Mouse (Mus musculus) Patski (cell line): ENCODE measurements around the gene Susd1. TPM values are rescaled to one million over a fixed set of nuclear protein-coding genes. Genes with fewer than 3 reads are reported as not detected.
A peak's percentile ranks its signal among the peaks of the same experiment; 100 is the strongest.

Experiments used
- ATAC-seq: fragments of 100-300 bp; one replicate; pipeline ENCODE4 v1.8.0; 2021
- CTCF ChIA-PET: fragments of 350-600 bp; sonication (Branson Sonifier 250); formaldehyde crosslinking; loops from one replicate; lab custom pipeline; 2022; ENCODE audit warnings: inconsistent platforms; lab: Charles Lee
- POLR2A ChIA-PET: fragments of 350-600 bp; sonication (Branson Sonifier 250); formaldehyde crosslinking; loops from one replicate; lab custom pipeline; 2022; ENCODE audit warnings: antibody characterized with exemption, inconsistent platforms; lab: Charles Lee
- DNase-seq: peaks from one replicate; pipeline ENCODE4 v3.0.0-alpha.2; 2011; ENCODE audit warnings: low read depth, low spot score
- H3K27me3 ChIP-seq: fragments of 371-371 bp; one replicate; pipeline ENCODE4 v1.5.1; 2021
- CTCF ChIP-seq: fragments of 100-300 bp; IDR thresholded peaks from one replicate; pipeline ENCODE4 v1.5.1; 2021
- in situ Hi-C: fragments of 300-500 bp; cut with MboI; formaldehyde crosslinking; loops from 3 replicates; pipeline ENCODE4 v1.11.1; 2018; ENCODE audit warnings: low pct_unique_long_range_greater_than_20kb, mixed read lengths
- polyA plus RNA-seq: library from polyadenylated mRNA; unstranded; gene quantifications from one replicate; pipeline ENCODE4 v1.2.3, GENCODE M21; 2021

The Susd1 gene
- polyA plus RNA-seq, 1 experiment from 2014 or later, result 2.1 TPM

- peak; percentile 84 for ATAC-seq
- ChIA-PET POLR2A (interaction anchor here (1.0 kb wide), 1 partner anchor 24 kb away, joined by 3 read pairs; no protein-coding TSS in a partner anchor), CTCF (interaction anchor here (1.2 to 1.5 kb wide), 2 partner anchors 17 to 121 kb away, joined by 3 read pairs; no protein-coding TSS in a partner anchor)
- in situ Hi-C loops, result no loop called here
- DNase-seq, result peak; percentile 89
- no peaks in the 10 kb centered on the region for H3K27me3 ChIP-seq
- no peak for TF ChIP-seq CTCF
These were observed 122.7 kb downstream of the Susd1 start for GRCm38 (mm10) chr4:59315553-59316405.

- POLR2A ChIA-PET, result no interaction called here
- ATAC-seq, result peak; percentile 54
- peak; percentile 68 for DNase-seq
- H3K27me3 ChIP-seq, result no peaks in the 10 kb centered on the region
- no peak for TF ChIP-seq CTCF
- CTCF ChIA-PET, result interaction anchor here (1.2 to 1.5 kb wide), 2 partner anchors 16 to 120 kb away, joined by 3 read pairs; no protein-coding TSS in a partner anchor
- in situ Hi-C loops, result no loop called here
These were observed 123.4 kb downstream of the Susd1 start for GRCm38 (mm10) chr4:59314939-59315552.

- in situ Hi-C loops, result no loop called here
- ChIA-PET CTCF (interaction anchor here (1.1 to 1.7 kb wide), 2 partner anchors 10 to 15 kb away, joined by 3 to 6 read pairs; no protein-coding TSS in a partner anchor), POLR2A (no interaction called here)
- H3K27me3 ChIP-seq, result no peaks in the 10 kb centered on the region
- no peak for ATAC-seq
- no peak for DNase-seq
- no peak for TF ChIP-seq CTCF
These were observed 125.5 kb downstream of the Susd1 start for GRCm38 (mm10) chr4:59312945-59313344.

GRCm38 (mm10) chr4:59310590-59310989, 127.8 kb downstream of the Susd1 start:
- ChIA-PET POLR2A (no interaction called here), CTCF (interaction anchor here (1.3 kb wide), 1 partner anchor 13 kb away, joined by 3 read pairs; no protein-coding TSS in a partner anchor)
- no peak for TF ChIP-seq CTCF
- DNase-seq, result no peak
- ATAC-seq, result no peak
- no peaks in the 10 kb centered on the region for H3K27me3 ChIP-seq
- in situ Hi-C loops, result no loop called here

- in situ Hi-C loops, result no loop called here
- POLR2A ChIA-PET, result no interaction called here
These were observed 130.4 kb downstream of the Susd1 start for GRCm38 (mm10) chr4:59307841-59308589.

GRCm38 (mm10) chr4:59302387-59302786, 136.0 kb downstream of the Susd1 start:
- ChIA-PET POLR2A (no interaction called here), CTCF (no interaction called here)
- H3K27me3 ChIP-seq, result no peaks in the 10 kb centered on the region
- in situ Hi-C loops, result no loop called here
- TF ChIP-seq CTCF, result no peak
- ATAC-seq, result no peak
- DNase-seq, result no peak

More at GRCm38 (mm10) chr4:59307841-59308589, 130.4 kb downstream of the Susd1 start:
- ATAC-seq (no peak), DNase-seq (no peak)
- no peak for TF ChIP-seq CTCF
- CTCF ChIA-PET, result interaction anchor here (0.7 kb wide), 1 partner anchor 28 kb away, joined by 3 read pairs; no protein-coding TSS in a partner anchor
- no peaks in the 10 kb centered on the region for H3K27me3 ChIP-seq

GRCm38 (mm10) chr4:59301025-59301815, 137.2 kb downstream of the Susd1 start:
- ATAC-seq (no peak), DNase-seq (no peak)
- CTCF ChIA-PET, result interaction anchor here (2.3 kb wide), 1 partner anchor 10 kb away, joined by 7 read pairs; no protein-coding TSS in a partner anchor
- TF ChIP-seq CTCF, result no peak
- H3K27me3 ChIP-seq, result no peaks in the 10 kb centered on the region
- in situ Hi-C loops, result no loop called here
- POLR2A ChIA-PET, result no interaction called here

- no peak for TF ChIP-seq CTCF
- no peak for ATAC-seq
- no peak for DNase-seq
- no peaks in the 10 kb centered on the region for H3K27me3 ChIP-seq
- CTCF ChIA-PET, result interaction anchor here (1.1 to 2.3 kb wide), 4 partner anchors 8 to 20 kb away, joined by 3 to 7 read pairs (median 3); no protein-coding TSS in a partner anchor
- in situ Hi-C loops, result no loop called here
- POLR2A ChIA-PET, result interaction anchor here (0.7 kb wide), 1 partner anchor 32 kb away, joined by 3 read pairs; no protein-coding TSS in a partner anchor
These were observed 139.5 kb downstream of the Susd1 start for GRCm38 (mm10) chr4:59298719-59299496.

- CTCF ChIA-PET, result no interaction called here
- no peak for ATAC-seq
These were observed 143.3 kb downstream of the Susd1 start for GRCm38 (mm10) chr4:59295127-59295526.

More at GRCm38 (mm10) chr4:59295127-59295526, 143.3 kb downstream of the Susd1 start:
- H3K27me3 ChIP-seq, result no peaks in the 10 kb centered on the region
- DNase-seq, result no peak
- POLR2A ChIA-PET, result no interaction called here
- TF ChIP-seq CTCF, result no peak
- in situ Hi-C loops, result no loop called here
